Mouse (Mus musculus) C2C12 (cell line): ENCODE results near the gene Zfp235.

Source experiments
- CEBPB ChIP-seq: IDR thresholded peaks from one replicate; pipeline ENCODE4 v1.6.1; 2011; ENCODE audit warnings: low read depth, mild to moderate bottlenecking, control low read depth, moderate library complexity
- CTCF ChIP-seq: IDR thresholded peaks from one replicate; pipeline ENCODE4 v1.5.1; 2011; ENCODE audit not compliant: control insufficient read depth, insufficient read depth, insufficient read length
- MAX ChIP-seq: IDR thresholded peaks from one replicate; pipeline ENCODE4 v1.6.1; 2011; ENCODE audit warnings: mild to moderate bottlenecking, control low read depth
- MYOG ChIP-seq: IDR thresholded peaks from one replicate; pipeline ENCODE4 v1.6.1; 2011; ENCODE audit not compliant: control insufficient read depth, insufficient read length; ENCODE audit errors: extremely low read depth
- USF1 ChIP-seq: IDR thresholded peaks from one replicate; pipeline ENCODE4 v1.6.1; 2011; ENCODE audit warnings: low read depth, mild to moderate bottlenecking, control low read depth, moderate library complexity

DNA sequence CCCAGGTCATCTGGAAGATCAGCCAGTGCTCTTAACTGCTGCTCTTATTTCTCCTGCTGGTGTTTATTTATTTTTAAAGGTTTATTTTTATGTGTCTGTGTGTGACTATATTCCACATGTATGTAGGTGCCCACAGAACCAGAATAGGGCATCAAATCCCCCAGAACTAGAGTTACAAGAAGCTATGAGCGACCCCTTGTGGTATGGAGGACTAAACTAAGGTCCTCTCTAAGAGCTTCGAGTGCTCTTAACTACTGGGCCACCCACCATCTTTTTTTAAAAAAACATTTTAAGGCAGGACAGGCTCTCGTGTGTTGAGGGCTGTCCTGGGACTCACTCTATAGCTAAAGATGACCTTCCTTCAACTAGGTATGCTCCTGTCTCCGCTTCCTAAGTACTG is 47.1 kb upstream of the Zfp235 start:
- no peak for TF ChIP-seq MAX
- TF ChIP-seq CTCF = no peak
- TF ChIP-seq USF1 = no peak
- no peak for TF ChIP-seq MYOG
- TF ChIP-seq CEBPB = no peak
